Mouse (Mus musculus) cerebellum, adult 2 months (tissue): ENCODE measurements around the gene Fuk. TPM values are rescaled to one million over a fixed set of nuclear protein-coding genes. Genes with fewer than 3 reads are reported as not detected.
A peak's percentile ranks its signal among the peaks of the same experiment; 100 is the strongest.
"Not testable (repeated sequence)": the region's sequence is repeated elsewhere in the genome, so short reads cannot be mapped to it uniquely, and the experiment has no call there.

Experiments
- DNase-seq, 2 experiments: peaks; one replicate each; pipeline ENCODE4 v3.0.0; 2021
- H3K27ac ChIP-seq: fragments of 200-500 bp; 2 replicates; pipeline ENCODE4 v1.5.1; 2012; ENCODE audit warnings: low read length, control low read depth, inconsistent platforms; ENCODE audit not compliant: insufficient read depth
- H3K27me3 ChIP-seq: fragments of 200-500 bp; 2 replicates; pipeline ENCODE4 v1.6.1; 2012; ENCODE audit warnings: inconsistent platforms, mild to moderate bottlenecking, low read length, moderate library complexity; ENCODE audit not compliant: control insufficient read depth, insufficient read depth
- H3K4me1 ChIP-seq: fragments of 200-500 bp; 2 replicates; pipeline ENCODE4 v1.6.1; 2011; ENCODE audit warnings: low read length; ENCODE audit not compliant: control insufficient read depth, insufficient read depth
- H3K4me3 ChIP-seq: fragments of 200-500 bp; replicated peaks from 2 replicates; pipeline ENCODE3; 2011; ENCODE audit warnings: mild to moderate bottlenecking, low read depth, low read length, control low read depth; ENCODE audit not compliant: insufficient read depth
- CTCF ChIP-seq: fragments of 200-500 bp; IDR thresholded peaks from 2 replicates; pipeline ENCODE4 v1.5.1; 2011; ENCODE audit warnings: low read depth, mild to moderate bottlenecking, control low read depth, low read length, moderate library complexity, borderline replicate concordance; ENCODE audit not compliant: insufficient read depth
- POLR2A ChIP-seq: fragments of 200-500 bp; IDR thresholded peaks from 2 replicates; pipeline ENCODE4 v1.6.1; 2011; ENCODE audit warnings: low read length, control low read depth, borderline replicate concordance; ENCODE audit not compliant: insufficient read depth
- WGBS: fragments of 180-500 bp; shearing (Covaris S2); methylation state at CpG from one replicate; pipeline ENCODE4 v1.1.7; 2018; 5-methylcytosine and 5-hydroxymethylcytosine counted together
- polyA plus RNA-seq: library from polyadenylated mRNA; depleted of rRNA; stranded (reverse); fragments of >200 nt; gene quantifications from 2 replicates; pipeline ENCODE4 v1.2.3, GENCODE M21; 2012

Gene Fuk
- polyA plus RNA-seq, 1 experiment: 27.1 TPM

DNA sequence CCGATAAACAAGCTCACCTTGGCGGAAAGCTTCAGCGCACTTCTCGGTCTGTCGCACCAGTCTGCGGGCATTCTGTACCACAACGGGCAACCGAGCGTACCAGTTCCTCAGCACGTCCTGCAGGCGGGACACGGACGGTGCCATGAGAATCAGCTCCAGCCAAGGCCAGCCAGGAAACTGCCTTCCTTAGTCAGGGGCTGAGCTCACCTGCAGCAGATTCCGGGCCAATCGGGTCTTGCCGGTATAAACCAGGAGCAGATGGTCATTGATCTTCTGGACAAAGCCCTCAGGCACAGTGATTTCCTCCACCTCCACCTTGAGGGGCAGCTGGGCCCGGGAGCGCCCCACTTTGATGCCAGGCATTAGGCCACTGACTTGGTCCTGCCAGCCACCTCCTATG, 18.5 kb downstream of the Fuk start:
- Histone ChIP-seq H3K27me3 (no peaks in the 10 kb centered on the region), H3K4me3 (no peak overlapping the region), H3K4me1 (peaks cover 64% of the 10 kb centered on the region), H3K27ac (peak overlapping the region; percentile 42)
- TF ChIP-seq POLR2A (no peak), CTCF (no peak; the same call in 1 of the 2 replicates)
- 14% methylated on average over 18 of the region's 18 CpGs for WGBS
- DNase-seq: peak; percentile 77 to 85

DNA sequence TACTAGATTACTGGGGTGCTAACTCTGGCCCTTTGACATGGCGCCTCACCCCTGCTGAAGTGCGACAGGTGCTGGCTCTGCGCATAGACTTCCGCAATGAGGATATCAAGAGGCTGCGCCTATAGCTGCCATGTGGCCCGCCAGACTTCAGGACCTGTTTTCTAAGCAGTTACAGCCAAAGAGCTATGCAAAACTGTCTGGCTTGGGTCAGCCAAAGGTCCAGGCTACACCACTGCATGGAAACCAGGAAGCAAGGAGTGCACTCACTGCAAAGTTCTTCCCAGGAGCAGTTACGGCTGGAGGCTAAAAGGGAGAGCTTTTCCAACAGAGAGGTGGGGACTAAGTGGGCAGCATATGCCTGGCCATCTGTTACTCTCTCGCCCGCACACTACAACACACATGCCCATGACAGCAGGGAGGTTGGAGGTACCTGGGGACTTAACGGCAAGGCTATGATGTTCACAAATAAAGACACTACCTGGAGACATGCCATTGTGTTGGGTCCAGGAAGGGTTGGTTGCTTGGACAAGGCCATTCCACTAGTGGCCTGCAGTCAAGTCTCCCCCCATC, 20.5 kb downstream of the Fuk start:
- Histone ChIP-seq H3K27ac (peak overlapping the region; percentile 57), H3K4me1 (peaks cover 44% of the 10 kb centered on the region), H3K4me3 (no peak overlapping the region), H3K27me3 (no peaks in the 10 kb centered on the region)
- TF ChIP-seq POLR2A: 0 out of 2 replicates have a peak, but pooled peaks have one; percentile 7
- TF ChIP-seq CTCF: no peak; the same call in 1 of the 2 replicates
- WGBS: 12% methylated on average over 10 of the region's 10 CpGs
- peak; percentile 90 to 93 for DNase-seq

- DNase-seq: no peak
- no peak overlapping the region for H3K4me3 ChIP-seq
- peaks cover 21% of the 10 kb centered on the region for H3K4me1 ChIP-seq
- no peaks in the 10 kb centered on the region for H3K27me3 ChIP-seq
- WGBS: 93% methylated on average over 4 of the region's 4 CpGs
- TF ChIP-seq POLR2A: no peak
- no peak for TF ChIP-seq CTCF
- H3K27ac ChIP-seq: no peak overlapping the region
These were observed 24.4 kb downstream of the Fuk start for GRCm38 (mm10) chr8:110877862-110878261.

DNA sequence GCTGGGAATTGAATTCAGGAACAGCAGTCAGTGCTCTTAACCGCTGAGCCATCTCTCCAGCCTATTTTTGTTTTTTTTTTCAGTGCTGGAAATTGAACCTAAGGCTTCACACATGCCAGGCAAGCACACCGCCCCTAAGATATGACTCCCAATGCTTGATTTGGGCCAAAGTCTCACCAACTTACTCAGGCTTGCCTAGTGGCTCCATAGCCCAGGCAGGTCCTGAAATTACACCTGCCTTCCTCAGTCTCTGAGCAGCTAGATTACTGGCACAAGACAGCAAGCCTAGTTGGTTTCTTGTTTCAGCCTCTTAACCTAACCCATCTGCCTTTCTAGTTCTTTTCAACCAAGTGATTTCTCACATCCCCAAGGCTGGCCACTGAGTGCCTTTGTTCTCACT, 31.8 kb downstream of the Fuk start:
- Histone ChIP-seq H3K27ac (no peak overlapping the region), H3K4me1 (no peaks in the 10 kb centered on the region), H3K4me3 (no peak overlapping the region), H3K27me3 (no peaks in the 10 kb centered on the region)
- WGBS: 99% methylated on average over 2 of the region's 2 CpGs
- DNase-seq: no peak
- TF ChIP-seq CTCF: no peak
- TF ChIP-seq POLR2A: no peak

GRCm38 (mm10) chr8:110861347-110862025, 40.8 kb downstream of the Fuk start:
- not testable (repeated sequence) for H3K4me3 ChIP-seq, DNase-seq, H3K4me1 ChIP-seq, H3K27me3 ChIP-seq, H3K27ac ChIP-seq
- 95% methylated on average over 7 of the region's 7 CpGs for WGBS

DNA sequence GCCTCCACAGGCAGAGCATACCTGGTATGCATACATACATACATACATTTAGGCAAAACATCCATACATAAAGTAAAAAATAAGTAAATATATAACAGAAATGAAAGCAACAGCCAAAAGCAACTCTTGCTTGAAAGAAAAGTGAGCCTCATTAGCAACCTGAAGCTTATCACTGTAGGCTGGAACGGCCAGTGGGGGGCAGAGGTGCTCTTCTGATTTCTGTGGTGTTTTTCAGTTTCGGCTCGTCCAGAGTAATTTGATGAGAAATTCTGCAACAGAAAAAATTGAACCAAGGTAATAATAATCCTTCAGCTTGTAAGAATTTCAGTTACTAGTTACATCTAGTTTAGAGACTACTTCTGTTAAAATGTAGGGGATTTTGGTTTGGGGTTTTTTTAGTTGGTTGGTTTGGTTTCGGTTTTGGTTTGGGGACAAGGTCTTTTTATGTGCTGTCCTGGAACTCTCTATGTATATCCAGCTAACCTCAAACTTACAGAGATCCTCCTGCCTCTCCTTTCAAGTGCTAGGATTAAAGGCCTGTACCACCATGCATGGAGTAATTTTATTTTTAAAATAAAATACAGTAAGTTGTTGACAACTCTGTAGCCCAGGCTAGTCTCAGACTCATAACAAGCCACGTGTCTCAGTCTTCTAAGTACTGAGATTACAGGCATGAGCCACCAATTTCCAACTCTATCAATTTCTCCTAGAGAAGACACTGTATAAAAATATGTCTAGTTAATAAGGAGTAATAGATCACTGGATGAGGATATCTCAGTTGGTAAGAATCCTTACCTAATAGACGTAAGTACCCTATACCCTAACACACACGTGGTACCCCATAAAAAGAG, 42.4 kb downstream of the Fuk start:
- TF ChIP-seq CTCF (peak; percentile 75; the same call in 1 of the 2 replicates), POLR2A (no peak)
- 66% methylated on average over 7 of the region's 7 CpGs for WGBS
- H3K27ac ChIP-seq: no peak overlapping the region
- H3K4me1 ChIP-seq: no peaks in the 10 kb centered on the region
- no peaks in the 10 kb centered on the region for H3K27me3 ChIP-seq
- DNase-seq: peak; percentile 34 to 40
- H3K4me3 ChIP-seq: no peak overlapping the region

DNA sequence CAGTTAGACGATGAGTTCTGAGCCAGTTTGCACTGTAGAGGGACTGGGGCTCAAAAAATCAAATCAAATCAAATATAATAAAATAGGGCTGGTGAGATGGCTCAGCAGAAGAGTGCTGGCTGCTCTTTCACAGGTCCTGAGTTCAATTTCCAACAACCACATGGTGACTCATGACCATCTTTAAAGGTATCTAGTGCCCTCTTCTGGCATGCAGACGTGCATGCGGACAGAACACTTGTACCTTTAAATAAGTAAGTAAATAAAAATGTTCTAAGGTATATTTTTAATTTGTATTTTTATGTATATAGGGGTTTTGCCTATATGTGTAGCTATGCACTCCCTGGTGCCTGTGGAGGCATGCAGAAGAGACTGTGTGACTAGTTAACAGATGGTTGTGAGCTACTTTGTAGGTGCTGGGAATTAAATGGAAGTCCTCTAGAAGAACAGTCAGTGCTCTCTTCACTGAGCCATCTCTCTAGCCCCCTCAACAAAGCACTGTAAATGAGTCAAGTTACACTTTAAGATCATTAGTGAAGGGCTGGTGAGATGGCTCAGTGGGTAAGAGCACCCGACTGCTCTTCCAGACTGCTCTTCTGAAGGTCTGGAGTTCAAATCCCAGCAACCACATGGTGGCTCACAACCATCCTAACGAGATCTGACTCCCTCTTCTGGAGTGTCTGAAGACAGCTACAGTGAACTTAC, 45.4 kb downstream of the Fuk start:
- no peak for DNase-seq
- Histone ChIP-seq H3K27me3 (no peaks in the 10 kb centered on the region), H3K4me3 (no peak overlapping the region), H3K27ac (no peak overlapping the region), H3K4me1 (no peaks in the 10 kb centered on the region)
- TF ChIP-seq POLR2A: no peak
- 0 out of 2 replicates have a peak, but pooled peaks have one; percentile 6 for TF ChIP-seq CTCF
- 77% methylated on average over 5 of the region's 5 CpGs for WGBS

DNA sequence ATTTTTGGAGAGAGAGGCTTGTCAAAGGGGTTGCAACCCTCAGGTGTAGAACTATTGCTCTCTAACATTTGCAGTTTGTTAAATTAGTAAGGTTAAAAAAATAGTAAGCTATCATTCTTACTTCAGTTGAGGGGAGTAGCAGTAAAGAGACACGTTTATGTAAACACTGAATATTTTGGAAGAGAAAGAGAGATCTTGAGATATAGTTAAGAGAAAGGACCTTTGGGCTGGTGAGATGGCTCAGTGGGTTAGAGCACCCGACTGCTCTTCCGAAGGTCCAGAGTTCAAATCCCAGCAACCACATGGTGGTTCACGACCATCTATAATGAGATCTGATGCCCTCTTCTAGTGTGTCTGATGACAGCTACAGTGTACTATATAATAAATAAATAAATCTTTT, 46.2 kb downstream of the Fuk start:
- not testable (repeated sequence) for H3K27ac ChIP-seq, DNase-seq, H3K27me3 ChIP-seq, H3K4me3 ChIP-seq, H3K4me1 ChIP-seq
- WGBS: 86% methylated on average over 4 of the region's 4 CpGs
